Mouse (Mus musculus) forebrain, embryonic 13.5 days (tissue): ENCODE data around the gene Rpl7l1. TPM values are rescaled to one million over a fixed set of nuclear protein-coding genes. Genes with fewer than 3 reads are reported as not detected.
"Not testable (repeated sequence)": the region's sequence is repeated elsewhere in the genome, so short reads cannot be mapped to it uniquely, and the experiment has no call there.

Source experiments
- ATAC-seq: fragments of 200-750 bp; cut with Nextera tagmentation; 2 replicates; pipeline ENCODE4 v1.8.0; 2017
- H3K27ac ChIP-seq: fragments of 300-500 bp; sonication (generic); 2 replicates; pipeline ENCODE4 v1.5.1; 2015; ENCODE audit warnings: inconsistent platforms, mild to moderate bottlenecking, moderate library complexity
- H3K27me3 ChIP-seq: fragments of 300-500 bp; sonication (generic); 2 replicates; pipeline ENCODE4 v1.6.1; 2015; ENCODE audit warnings: mild to moderate bottlenecking, inconsistent platforms
- H3K36me3 ChIP-seq: fragments of 300-500 bp; sonication (generic); 2 replicates; pipeline ENCODE4 v1.6.1; 2015; ENCODE audit warnings: mild to moderate bottlenecking, inconsistent platforms; ENCODE audit not compliant: poor library complexity, severe bottlenecking
- H3K4me1 ChIP-seq: fragments of 300-500 bp; sonication (generic); 2 replicates; pipeline ENCODE4 v1.6.1; 2015; ENCODE audit warnings: inconsistent platforms
- H3K4me2 ChIP-seq: fragments of 300-500 bp; sonication (generic); 2 replicates; pipeline ENCODE4 v1.6.1; 2015; ENCODE audit warnings: inconsistent platforms, mild to moderate bottlenecking, moderate library complexity
- H3K4me3 ChIP-seq: fragments of 300-500 bp; sonication (generic); 2 replicates; pipeline ENCODE4 v1.5.1; 2015; ENCODE audit warnings: mild to moderate bottlenecking, inconsistent platforms
- H3K9ac ChIP-seq: fragments of 300-500 bp; sonication (generic); 2 replicates; pipeline ENCODE4 v1.6.1; 2015; ENCODE audit warnings: mild to moderate bottlenecking, inconsistent platforms
- H3K9me3 ChIP-seq: fragments of 300-500 bp; sonication (generic); replicated peaks from 2 replicates; pipeline ENCODE4 v1.6.1; 2016; ENCODE audit warnings: inconsistent platforms
- WGBS: fragments of 180-500 bp; shearing (Covaris S2); methylation state at CpG from one replicate; pipeline ENCODE4 v1.1.7; 2015; 5-methylcytosine and 5-hydroxymethylcytosine counted together
- polyA plus RNA-seq: library from polyadenylated mRNA; unstranded; fragments of >200 nt; fragmentation: Nextera tagmentation; extraction: Ambion mirVana; gene quantifications from 2 replicates; pipeline ENCODE4 v1.2.1, GENCODE M21; 2015

Gene Rpl7l1
- polyA plus RNA-seq, 1 experiment from 2014 or later: 143 TPM

GRCm38 (mm10) chr17:46808376-46808775 lies 25.9 kb upstream of the Rpl7l1 start:
- WGBS: 91% methylated on average over 10 of the region's 10 CpGs
- H3K4me2 ChIP-seq: no peak overlapping the region
- no peak overlapping the region for H3K4me3 ChIP-seq
- no peaks in the 10 kb centered on the region for H3K27me3 ChIP-seq
- H3K9me3 ChIP-seq: no peaks in the 10 kb centered on the region
- peaks cover 78% of the 10 kb centered on the region for H3K36me3 ChIP-seq
- no peak overlapping the region for H3K9ac ChIP-seq
- H3K27ac ChIP-seq: no peak overlapping the region
- ATAC-seq: no peak
- no peaks in the 10 kb centered on the region for H3K4me1 ChIP-seq

DNA sequence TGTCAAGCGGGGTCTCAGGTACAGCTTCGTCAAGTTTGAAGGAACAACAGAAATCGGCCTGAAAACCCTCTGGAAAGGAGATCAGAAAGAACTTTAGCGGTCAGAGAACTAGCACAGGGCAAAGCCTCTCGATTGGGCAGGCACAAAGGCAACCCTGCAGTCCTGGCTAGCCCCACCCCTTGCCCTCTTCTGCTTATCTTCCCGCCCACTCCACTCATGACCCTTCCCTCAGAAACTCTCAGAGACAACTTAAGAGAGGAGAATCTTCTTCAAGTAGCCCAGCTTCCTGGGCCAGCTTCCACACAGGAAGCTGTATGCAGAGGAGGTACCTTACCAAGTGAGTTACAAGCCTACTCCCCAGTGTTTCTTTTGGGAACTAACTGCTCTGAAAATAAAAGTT lies 19.3 kb upstream of the Rpl7l1 start:
- Histone ChIP-seq H3K4me1 (no peaks in the 10 kb centered on the region), H3K27ac (no peak overlapping the region), H3K9me3 (no peaks in the 10 kb centered on the region), H3K9ac (no peak overlapping the region), H3K4me2 (no peak overlapping the region), H3K27me3 (no peaks in the 10 kb centered on the region), H3K4me3 (no peak overlapping the region), H3K36me3 (peaks cover 65% of the 10 kb centered on the region)
- ATAC-seq: no peak
- WGBS: 92% methylated on average over 6 of the region's 6 CpGs

DNA sequence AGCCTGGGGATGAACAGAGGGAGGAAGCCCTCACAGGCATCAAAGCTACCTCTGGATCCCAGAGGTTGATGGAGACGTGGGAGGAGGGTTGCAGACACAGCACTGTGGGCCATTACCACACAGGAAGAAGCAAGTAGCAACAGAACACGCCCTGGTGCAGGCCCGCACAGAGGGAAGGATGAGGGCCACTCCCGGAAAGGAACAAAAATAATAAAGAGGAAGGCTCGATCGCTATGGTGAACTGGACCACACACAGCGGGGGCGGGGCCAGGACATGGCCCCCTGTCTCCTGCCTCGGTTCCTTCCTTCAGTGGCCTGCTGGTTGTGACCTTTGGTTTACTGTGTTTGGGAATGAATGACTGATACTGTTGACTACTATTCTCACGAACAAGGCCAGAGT lies 17.2 kb upstream of the Rpl7l1 start:
- Histone ChIP-seq H3K27ac (no peak overlapping the region), H3K27me3 (no peaks in the 10 kb centered on the region), H3K36me3 (peaks cover 48% of the 10 kb centered on the region), H3K4me3 (no peak overlapping the region), H3K4me1 (no peaks in the 10 kb centered on the region), H3K9ac (no peak overlapping the region), H3K4me2 (no peak overlapping the region), H3K9me3 (no peaks in the 10 kb centered on the region)
- WGBS: 75% methylated on average over 10 of the region's 10 CpGs
- no peak for ATAC-seq

- WGBS: 34% methylated on average over 4 of the region's 8 CpGs
- no peak overlapping the region for H3K4me3 ChIP-seq
- no peak for ATAC-seq
- H3K4me1 ChIP-seq: no peaks in the 10 kb centered on the region
- H3K27ac ChIP-seq: no peak overlapping the region
- no peaks in the 10 kb centered on the region for H3K27me3 ChIP-seq
- no peak overlapping the region for H3K4me2 ChIP-seq
- no peaks in the 10 kb centered on the region for H3K9me3 ChIP-seq
- peaks cover 37% of the 10 kb centered on the region for H3K36me3 ChIP-seq
- no peak overlapping the region for H3K9ac ChIP-seq
Measured at GRCm38 (mm10) chr17:46797386-46797785, 14.9 kb upstream of the Rpl7l1 start.

- H3K4me1 ChIP-seq: no peaks in the 10 kb centered on the region
- no peak overlapping the region for H3K4me3 ChIP-seq
- H3K9ac ChIP-seq: no peak overlapping the region
- ATAC-seq: no peak
- H3K36me3 ChIP-seq: peaks cover 31% of the 10 kb centered on the region
- no peaks in the 10 kb centered on the region for H3K27me3 ChIP-seq
- H3K9me3 ChIP-seq: no peaks in the 10 kb centered on the region
- H3K4me2 ChIP-seq: no peak overlapping the region
- WGBS: 96% methylated on average over 4 of the region's 4 CpGs
- no peak overlapping the region for H3K27ac ChIP-seq
Measured at GRCm38 (mm10) chr17:46796743-46797142, 14.3 kb upstream of the Rpl7l1 start.

- H3K9ac ChIP-seq: no peak overlapping the region
- no peaks in the 10 kb centered on the region for H3K4me1 ChIP-seq
- no peak overlapping the region for H3K4me2 ChIP-seq
- ATAC-seq: no peak
- H3K9me3 ChIP-seq: no peaks in the 10 kb centered on the region
- no peaks in the 10 kb centered on the region for H3K27me3 ChIP-seq
- WGBS: 89% methylated on average over 2 of the region's 2 CpGs
- no peak overlapping the region for H3K27ac ChIP-seq
- no peaks in the 10 kb centered on the region for H3K36me3 ChIP-seq
- no peak overlapping the region for H3K4me3 ChIP-seq
Measured at GRCm38 (mm10) chr17:46792963-46793362, 10.5 kb upstream of the Rpl7l1 start.

- 55% methylated on average over 2 of the region's 2 CpGs for WGBS
- H3K4me3 ChIP-seq, H3K27ac ChIP-seq, H3K9ac ChIP-seq, ATAC-seq, H3K36me3 ChIP-seq, H3K4me2 ChIP-seq, H3K27me3 ChIP-seq, H3K9me3 ChIP-seq, H3K4me1 ChIP-seq: not testable (repeated sequence)
Measured at GRCm38 (mm10) chr17:46787974-46788373, 5.5 kb upstream of the Rpl7l1 start.

GRCm38 (mm10) chr17:46786952-46787351 lies 4.5 kb upstream of the Rpl7l1 start:
- no peaks in the 10 kb centered on the region for H3K4me1 ChIP-seq
- H3K36me3 ChIP-seq: no peaks in the 10 kb centered on the region
- WGBS: 94% methylated on average over 5 of the region's 5 CpGs
- H3K27me3 ChIP-seq: no peaks in the 10 kb centered on the region
- H3K4me3 ChIP-seq: no peak overlapping the region
- no peak for ATAC-seq
- H3K9ac ChIP-seq: no peak overlapping the region
- H3K9me3 ChIP-seq: no peaks in the 10 kb centered on the region
- H3K27ac ChIP-seq: no peak overlapping the region
- H3K4me2 ChIP-seq: no peak overlapping the region

DNA sequence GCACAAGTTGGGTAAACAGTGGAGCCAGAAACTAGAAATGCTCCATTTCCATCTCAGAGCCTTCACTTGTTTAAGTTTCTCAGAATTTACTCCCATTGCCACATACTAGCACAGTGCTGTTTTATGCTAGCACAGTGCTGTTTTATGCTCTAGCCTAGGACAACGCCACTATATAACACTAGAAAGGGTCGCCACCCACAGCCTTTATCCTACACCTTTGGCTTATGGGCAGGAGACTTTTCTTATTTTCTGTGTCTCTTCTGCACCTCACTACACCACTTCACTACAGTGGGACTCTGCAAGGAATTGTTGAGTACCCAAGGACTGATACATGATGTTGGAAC lies 722 bp upstream of the Rpl7l1 start:
- Histone ChIP-seq H3K27me3 (no peaks in the 10 kb centered on the region), H3K36me3 (peaks cover 26% of the 10 kb centered on the region), H3K9me3 (no peaks in the 10 kb centered on the region), H3K4me3 (peak overlapping the region; percentile 68), H3K9ac (peak overlapping the region; percentile 82; the same call in 1 of the 2 replicates), H3K27ac (0 out of 2 replicates have a peak overlapping the region, but pooled peaks have one; percentile 89), H3K4me1 (peaks cover 8% of the 10 kb centered on the region), H3K4me2 (peak overlapping the region; percentile 70; the same call in 1 of the 2 replicates)
- ATAC-seq: peak; percentile 17; the same call in 1 of the 2 replicates
- 68% methylated on average over 2 of the region's 2 CpGs for WGBS

DNA sequence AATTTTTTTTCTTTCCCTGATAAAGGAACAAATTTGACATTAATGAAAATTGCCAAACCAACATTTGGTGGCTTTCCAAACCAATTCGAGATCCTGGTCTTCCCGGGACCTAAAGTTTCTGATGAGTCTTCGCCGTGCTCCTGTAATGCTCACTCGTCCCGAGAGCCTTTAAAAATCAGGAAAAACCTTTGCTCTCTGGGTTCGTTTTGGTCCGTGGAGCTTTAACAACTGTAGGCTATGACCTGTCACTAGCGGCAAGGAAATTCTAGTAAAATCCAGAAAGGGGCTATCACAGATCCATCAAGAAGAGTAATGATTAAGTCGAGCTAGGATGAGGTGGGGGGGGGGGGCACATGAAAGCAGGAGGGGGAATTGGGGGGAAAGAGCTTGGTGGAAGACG lies 596 bp downstream of the Rpl7l1 start:
- 5% methylated on average over 11 of the region's 11 CpGs for WGBS
- Histone ChIP-seq H3K9me3 (no peaks in the 10 kb centered on the region), H3K9ac (peak overlapping the region; percentile 82), H3K4me3 (peak overlapping the region; percentile 68), H3K4me1 (peaks cover 8% of the 10 kb centered on the region), H3K27ac (peak overlapping the region; percentile 89), H3K36me3 (peaks cover 39% of the 10 kb centered on the region), H3K27me3 (no peaks in the 10 kb centered on the region), H3K4me2 (peak overlapping the region; percentile 70)
- no peak for ATAC-seq

GRCm38 (mm10) chr17:46776087-46776486 lies 6.4 kb downstream of the Rpl7l1 start:
- H3K9me3 ChIP-seq: no peaks in the 10 kb centered on the region
- peaks cover 69% of the 10 kb centered on the region for H3K36me3 ChIP-seq
- no peak overlapping the region for H3K4me2 ChIP-seq
- no peak overlapping the region for H3K9ac ChIP-seq
- ATAC-seq: no peak
- no peak overlapping the region for H3K4me3 ChIP-seq
- H3K27ac ChIP-seq: no peak overlapping the region
- peaks cover 21% of the 10 kb centered on the region for H3K4me1 ChIP-seq
- WGBS: 86% methylated on average over 3 of the region's 3 CpGs
- H3K27me3 ChIP-seq: no peaks in the 10 kb centered on the region

- 95% methylated on average over 9 of the region's 9 CpGs for WGBS
- Histone ChIP-seq H3K9me3 (no peaks in the 10 kb centered on the region), H3K36me3 (peaks cover 62% of the 10 kb centered on the region), H3K9ac (no peak overlapping the region), H3K27ac (no peak overlapping the region), H3K4me2 (no peak overlapping the region), H3K4me1 (peaks cover 19% of the 10 kb centered on the region), H3K4me3 (no peak overlapping the region), H3K27me3 (no peaks in the 10 kb centered on the region)
- no peak for ATAC-seq
Measured at GRCm38 (mm10) chr17:46775070-46775469, 7.4 kb downstream of the Rpl7l1 start.

GRCm38 (mm10) chr17:46774131-46774472 lies 8.4 kb downstream of the Rpl7l1 start:
- H3K9ac ChIP-seq: no peak overlapping the region
- no peak overlapping the region for H3K4me3 ChIP-seq
- peaks cover 53% of the 10 kb centered on the region for H3K36me3 ChIP-seq
- 44% methylated on average over 2 of the region's 2 CpGs for WGBS
- no peak for ATAC-seq
- H3K27ac ChIP-seq: no peak overlapping the region
- H3K27me3 ChIP-seq: no peaks in the 10 kb centered on the region
- H3K4me2 ChIP-seq: peak overlapping the region; percentile 77
- peaks cover 19% of the 10 kb centered on the region for H3K4me1 ChIP-seq
- H3K9me3 ChIP-seq: no peaks in the 10 kb centered on the region
